Mouse (Mus musculus): Measurements from ENCODE around the gene Zfp422.
A peak's percentile ranks its signal among the peaks of the same experiment; 100 is the strongest.

The Zfp422 gene

GRCm38 (mm10) chr6:116628539-116629171, at the start of gene Zfp422:
TSS of gene Zfp422 (minus strand) at chr6:116628999.
- DNase-seq (ENCODE audit: low spot score): peak; percentile 60

DNA sequence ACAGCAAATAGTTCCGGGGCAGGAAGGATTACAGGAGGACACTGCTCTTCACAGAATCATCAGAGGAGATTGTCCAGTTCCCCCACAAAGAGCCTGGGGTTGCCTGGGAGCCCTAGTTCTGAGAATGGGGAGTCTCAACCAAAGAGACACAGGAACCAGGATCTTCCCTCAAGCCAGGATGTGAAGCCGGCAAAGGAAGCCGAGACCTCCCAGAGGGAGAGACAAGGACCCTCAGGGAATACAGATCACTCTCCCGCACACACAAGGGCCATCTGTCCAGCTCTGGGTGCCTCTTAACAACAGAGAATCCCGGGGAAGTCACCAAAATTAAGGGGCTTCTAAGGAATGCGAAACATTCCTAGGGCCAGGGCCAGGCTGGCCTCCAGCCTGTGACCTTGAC, 48.5 kb upstream of the Zfp422 start:
- no peak for DNase-seq (ENCODE audit: low spot score)

DNA sequence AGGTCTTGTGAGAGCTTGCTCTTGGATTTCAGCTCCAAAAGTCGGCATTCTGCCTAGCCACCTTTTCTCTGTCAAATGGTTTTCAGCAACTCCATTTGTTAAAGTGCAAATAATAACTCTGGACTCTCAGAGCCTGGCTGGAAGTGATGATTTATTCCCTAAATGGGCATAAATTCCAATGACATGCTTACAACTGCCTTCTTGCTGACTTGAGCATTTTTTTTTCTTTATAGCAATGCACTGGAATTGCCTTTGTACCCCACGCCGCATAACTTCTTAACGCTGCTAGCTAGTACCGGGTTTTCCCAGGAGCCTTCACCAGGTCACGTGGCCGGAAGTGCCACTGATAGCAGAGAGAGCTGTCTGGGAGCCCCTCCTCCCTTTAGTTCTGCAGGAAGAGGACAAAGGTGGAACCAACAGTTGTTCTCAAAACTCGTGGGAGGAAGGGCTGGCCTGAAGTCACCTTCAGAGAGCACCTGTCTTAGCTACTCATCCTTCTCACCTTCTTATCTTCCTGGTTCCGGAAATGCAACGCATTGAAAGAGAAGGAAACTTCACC, 47.6 kb upstream of the Zfp422 start:
- DNase-seq (ENCODE audit: low spot score): no peak

DNA sequence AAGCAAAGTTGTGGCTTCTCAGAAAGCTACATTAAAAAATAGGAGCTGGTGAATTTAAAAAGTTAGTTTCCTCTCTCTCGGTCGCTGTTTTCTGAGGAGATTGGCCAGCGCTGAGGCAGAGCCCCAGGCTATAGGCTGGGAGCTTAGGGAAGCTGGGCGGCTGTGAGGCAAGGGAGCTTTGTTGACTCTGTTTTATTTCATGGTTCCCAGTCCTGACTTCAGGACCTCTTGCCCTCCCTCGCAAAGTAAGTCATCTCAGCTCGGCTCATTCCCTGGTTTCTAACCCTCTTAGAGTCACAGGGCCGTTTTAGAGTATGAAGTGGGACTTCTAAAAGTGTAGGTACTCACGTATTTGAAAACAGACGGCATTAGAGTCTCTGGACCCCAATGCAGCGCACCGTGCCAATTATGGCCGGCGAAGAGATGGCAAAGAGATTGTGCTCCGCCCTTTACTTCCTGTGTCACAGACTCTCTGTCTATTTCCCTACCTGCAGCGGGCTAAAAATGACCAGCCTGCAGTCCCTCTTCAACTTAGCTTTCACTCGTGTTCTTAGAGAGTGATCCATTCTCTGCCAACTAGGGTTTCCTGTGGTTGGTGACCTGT, 45.6 kb upstream of the Zfp422 start:
- DNase-seq (ENCODE audit: low spot score): no peak

DNA sequence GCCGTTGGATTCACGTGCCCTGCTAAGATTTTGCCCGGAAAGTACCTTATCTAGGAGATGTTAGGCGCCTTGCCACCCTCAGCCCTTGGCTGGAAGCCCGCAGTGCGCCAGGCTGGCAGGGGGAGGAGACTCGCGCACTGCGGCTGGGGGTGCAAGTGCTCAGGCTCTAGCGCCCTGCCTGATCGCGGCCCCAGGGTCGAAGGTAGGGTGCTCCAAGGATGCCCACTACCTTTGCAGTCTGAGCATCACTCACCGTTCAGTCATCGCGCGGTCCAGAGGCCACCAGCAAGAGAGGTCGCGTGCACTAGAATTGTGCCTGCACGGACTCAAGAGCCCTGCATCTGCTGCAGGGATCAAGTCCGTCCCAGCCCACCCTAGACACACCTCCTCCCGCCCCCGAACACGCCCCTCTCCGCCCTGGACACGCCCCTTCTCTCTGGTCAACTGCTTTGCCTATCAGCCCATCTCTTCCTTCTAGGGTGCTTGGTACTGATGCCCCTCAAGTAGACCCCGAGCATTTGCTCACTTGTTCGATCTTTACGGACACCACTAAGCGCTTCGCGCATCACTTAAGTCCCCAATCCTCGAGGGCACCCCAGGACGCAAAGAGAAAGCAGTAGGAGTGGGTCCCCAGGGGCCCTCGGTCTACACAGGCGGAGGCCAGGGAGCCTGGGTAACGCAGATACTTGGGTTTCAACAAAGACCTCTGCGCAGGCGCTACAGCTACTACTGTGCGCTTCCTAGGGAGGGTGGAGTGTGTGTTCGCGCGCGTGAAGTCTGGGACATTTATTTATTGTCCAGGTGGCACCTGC, 44.9 kb upstream of the Zfp422 start, which contains the start of gene Rassf4:
Gene Rassf4 (minus strand): TSS at position 482 of the 812 bp plus-strand sequence.
- DNase-seq (ENCODE audit: low spot score): peak; percentile 71

DNA sequence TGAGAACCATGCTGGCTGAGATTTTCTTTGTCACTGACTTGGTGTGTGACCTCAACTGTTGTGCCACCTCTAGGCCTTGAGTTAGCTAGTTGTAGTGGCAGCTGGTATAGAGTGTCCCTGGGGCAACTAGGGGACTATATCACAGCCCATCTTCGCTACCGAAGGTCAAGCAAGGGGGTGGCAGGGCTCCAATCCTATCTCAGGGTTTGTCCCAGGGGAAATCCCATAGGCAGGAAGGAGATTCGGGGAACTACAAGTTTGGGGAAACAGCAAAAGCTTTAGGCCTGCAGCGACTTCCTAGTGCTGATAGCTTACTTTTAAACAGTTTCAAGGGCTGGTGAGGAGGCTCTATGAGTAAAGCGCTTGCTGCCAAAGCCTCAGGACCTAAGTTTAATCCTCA, 43.5 kb upstream of the Zfp422 start:
- no peak for DNase-seq (ENCODE audit: low spot score)

DNA sequence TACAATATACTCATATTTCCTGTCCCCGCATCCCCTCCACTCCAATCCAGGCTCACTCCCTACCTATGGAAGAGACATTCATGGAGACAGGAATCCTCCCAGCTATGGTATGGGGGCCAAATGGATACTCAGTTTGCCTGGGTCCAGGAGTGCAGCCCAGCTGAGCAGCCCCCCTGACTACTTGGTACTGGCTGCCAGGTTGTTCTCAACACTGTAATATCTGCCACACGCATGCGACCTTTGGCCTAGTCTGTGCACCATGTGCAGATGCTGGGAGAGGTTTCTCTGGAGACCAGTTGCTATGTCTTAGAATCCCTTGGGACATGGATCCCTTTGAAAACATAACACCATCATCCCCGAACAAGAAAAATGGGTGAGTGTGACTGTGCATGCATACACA, 43.0 kb upstream of the Zfp422 start:
- DNase-seq (ENCODE audit: low spot score): no peak

GRCm38 (mm10) chr6:116671031-116671430, 42.2 kb upstream of the Zfp422 start:
- DNase-seq (ENCODE audit: low spot score): no peak

DNA sequence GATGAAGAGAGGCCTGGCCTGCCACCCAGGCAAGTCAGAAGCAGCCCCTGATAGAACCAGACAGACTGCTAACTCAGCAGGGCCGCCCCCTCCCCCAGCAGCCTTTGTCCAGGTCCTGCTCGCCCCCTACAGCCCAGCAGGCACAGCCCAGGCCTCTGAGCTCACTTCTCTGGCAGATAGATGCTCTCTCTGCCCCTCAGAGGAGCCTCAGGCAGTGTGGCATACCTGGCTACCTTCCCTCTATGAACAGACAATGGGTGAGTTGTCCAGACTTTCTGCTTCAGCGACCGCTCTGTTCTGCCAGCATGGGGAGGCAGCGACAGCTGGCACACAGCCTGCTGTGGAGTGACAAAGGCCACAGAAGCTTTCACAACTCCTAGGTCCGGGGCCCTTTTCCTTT, 41.3 kb upstream of the Zfp422 start:
- no peak for DNase-seq (ENCODE audit: low spot score)

DNA sequence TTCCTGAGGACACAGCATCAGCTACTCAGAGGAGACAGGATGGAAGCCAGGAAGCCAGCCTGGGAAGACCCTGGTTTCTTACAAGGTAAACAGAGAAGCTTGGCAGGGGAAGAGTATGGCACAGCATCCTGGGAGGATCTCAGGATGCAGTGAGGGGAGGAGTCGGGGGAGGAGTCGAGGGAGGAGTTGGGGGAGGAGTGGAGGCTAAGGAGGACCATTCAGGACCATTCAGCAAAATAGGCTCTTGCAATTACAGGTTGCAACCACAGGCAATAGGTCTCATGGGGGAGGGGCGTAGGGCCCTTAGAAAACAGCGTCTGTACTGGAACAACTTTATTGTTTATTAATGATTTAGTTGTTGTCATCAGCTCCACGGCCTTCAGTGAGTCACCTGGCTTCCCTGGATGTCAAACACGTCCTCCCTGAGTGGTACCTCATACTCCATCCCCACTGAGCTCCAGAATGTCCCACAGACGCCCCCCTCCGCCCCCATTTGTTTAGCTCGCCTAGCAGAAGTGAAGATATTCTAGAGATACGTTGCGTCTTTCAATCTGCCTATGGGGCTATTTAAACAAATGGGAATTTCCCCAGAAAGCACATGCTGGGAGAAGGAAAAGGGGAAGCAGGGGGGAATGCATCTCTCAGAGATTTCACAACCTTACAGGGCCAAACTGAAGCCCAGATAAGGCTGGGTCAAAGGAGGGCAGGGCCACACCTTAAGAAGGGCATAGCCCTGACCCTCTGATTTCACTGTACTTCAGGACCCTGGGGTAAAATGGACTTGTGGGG, 40.1 kb upstream of the Zfp422 start:
- DNase-seq (ENCODE audit: low spot score): no peak

DNA sequence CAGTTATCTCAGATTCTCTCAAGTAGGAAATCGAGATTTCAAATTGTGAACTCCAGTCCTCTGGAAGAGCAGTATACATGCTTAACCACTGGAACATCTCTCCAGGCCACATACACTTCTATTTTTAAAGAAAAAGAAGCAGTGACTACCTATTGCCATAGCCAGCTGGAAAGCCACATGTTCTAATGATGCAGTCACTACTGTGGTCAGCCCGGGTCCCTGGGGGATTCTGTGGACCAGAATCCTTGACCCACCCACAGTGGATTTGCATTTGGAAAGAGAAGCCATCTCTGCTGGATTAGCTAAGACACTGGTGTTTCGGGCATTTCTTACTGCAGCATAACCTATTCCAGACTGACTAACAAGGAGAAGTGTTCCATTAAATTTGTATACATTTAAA, 38.6 kb upstream of the Zfp422 start:
- no peak for DNase-seq (ENCODE audit: low spot score)

- DNase-seq (ENCODE audit: low spot score): no peak
These were observed 38.1 kb upstream of the Zfp422 start for GRCm38 (mm10) chr6:116666892-116667291.

- no peak for DNase-seq (ENCODE audit: low spot score)
These were observed 37.4 kb upstream of the Zfp422 start for GRCm38 (mm10) chr6:116666085-116666750.

GRCm38 (mm10) chr6:116664830-116665229, 36.0 kb upstream of the Zfp422 start:
- no peak for DNase-seq (ENCODE audit: low spot score)

GRCm38 (mm10) chr6:116664031-116664430, 35.2 kb upstream of the Zfp422 start:
- no peak for DNase-seq (ENCODE audit: low spot score)

GRCm38 (mm10) chr6:116663364-116663763, 34.6 kb upstream of the Zfp422 start:
- no peak for DNase-seq (ENCODE audit: low spot score)

DNA sequence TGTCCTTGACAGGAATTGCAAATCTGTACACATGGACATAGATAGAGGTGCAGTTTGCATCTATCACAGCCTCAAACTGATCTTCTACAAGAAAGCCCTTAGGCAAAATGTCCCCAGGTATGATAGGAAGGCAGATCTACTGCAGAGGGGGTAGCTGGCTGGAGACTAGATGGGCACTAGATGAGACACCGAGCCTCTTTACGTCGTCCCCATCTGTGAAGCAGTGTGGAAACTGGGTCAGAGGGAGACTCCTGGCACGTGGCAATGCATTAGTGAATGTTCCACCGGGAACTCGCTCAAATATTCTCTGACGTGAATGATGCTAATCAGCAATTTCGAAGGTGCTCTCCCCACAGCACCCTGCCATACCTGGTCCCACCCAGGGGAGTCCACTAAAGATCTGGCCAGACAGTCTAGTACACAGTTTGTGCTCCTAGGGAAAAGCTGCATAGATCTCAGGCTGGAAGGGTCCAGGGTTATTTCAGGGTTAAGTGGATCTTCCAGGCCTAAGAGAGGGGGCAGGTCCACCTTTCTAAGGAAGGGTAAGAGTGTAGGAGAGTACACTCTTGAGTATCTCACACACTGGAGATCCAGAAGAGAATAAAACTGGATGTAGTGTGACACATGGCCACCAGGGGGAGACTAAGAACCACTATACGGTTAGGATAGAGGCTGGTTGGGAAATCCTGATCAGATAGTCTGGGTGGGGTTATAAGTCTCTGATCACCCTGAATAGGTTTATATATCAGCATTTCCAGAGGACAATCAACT, 25.1 kb upstream of the Zfp422 start:
- peak; percentile 49 for DNase-seq (ENCODE audit: low spot score)

GRCm38 (mm10) chr6:116653191-116653590, 24.4 kb upstream of the Zfp422 start:
- DNase-seq (ENCODE audit: low spot score): no peak

- DNase-seq (ENCODE audit: low spot score): peak; percentile 23
These were observed 22.8 kb upstream of the Zfp422 start for GRCm38 (mm10) chr6:116651437-116652118.

DNA sequence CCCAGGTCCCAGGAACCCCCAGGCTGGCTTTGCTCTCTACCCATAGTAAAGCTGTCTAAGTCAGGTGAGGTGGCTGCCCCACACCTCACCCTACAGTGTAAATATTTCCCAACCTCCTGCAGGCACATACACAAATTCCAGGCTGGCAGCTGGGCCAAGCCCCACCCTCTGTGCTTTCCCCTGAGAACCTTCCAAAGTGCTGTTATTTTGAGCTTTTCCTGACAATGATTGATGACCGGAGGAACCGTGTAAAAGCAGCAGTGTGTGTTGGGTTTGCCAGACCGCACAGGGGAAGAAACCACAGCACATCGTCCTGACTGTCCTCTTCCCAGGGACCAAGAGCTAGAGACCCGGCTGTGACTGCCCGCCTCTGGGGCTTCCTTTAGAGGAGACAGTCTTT, 21.6 kb upstream of the Zfp422 start, which contains the start of gene Depp1:
Gene Depp1 (plus strand): TSS at position 204 of the 400 bp plus-strand sequence.
- peak; percentile 57 for DNase-seq (ENCODE audit: low spot score)

All from urinary bladder, postnatal 25 days (tissue).